Mouse (Mus musculus) left cerebral cortex, postnatal 36 days (tissue): ENCODE data around the gene Lamc2. TPM values are rescaled to one million over a fixed set of nuclear protein-coding genes. Genes with fewer than 3 reads are reported as not detected.

Experiments used
- DNase-seq, 2 experiments: peaks; one replicate each; pipeline ENCODE4 v3.0.0; 2021 to 2022; ENCODE audit warnings: low spot score in 2 of 2, mixed read lengths in 1 of 2
- intact Hi-C: fragments of 180-260 bp; cut with DNase I; formaldehyde crosslinking; loops from one replicate; pipeline ENCODE4 v1.15.1; 2025
- total RNA-seq, 2 experiments: library from RNA; stranded (reverse); gene quantifications; 2 replicates each; pipeline ENCODE4 v1.2.3; 2021

Gene Lamc2
- total RNA-seq, 2 experiments from 2014 or later, result 9.5 to 13.6 TPM

GRCm38 (mm10) chr1:153188081-153188480, 1.8 kb upstream of the Lamc2 start:
- DNase-seq, result no peak
- intact Hi-C loops, result no loop called here

GRCm38 (mm10) chr1:153180586-153181289, 5.5 kb downstream of the Lamc2 start:
- intact Hi-C loops, result loop anchor here (5.0 kb wide), 1 partner anchor 152 kb away; the partner anchor contains the start of gene Lamc1
- DNase-seq, result peak; percentile 69 to 73

- no peak for DNase-seq
- intact Hi-C loops, result loop anchor here (5.0 kb wide), 1 partner anchor 152 kb away; the partner anchor contains the start of gene Lamc1
Observed at GRCm38 (mm10) chr1:153180160-153180559, 6.1 kb downstream of the Lamc2 start.

- intact Hi-C loops, result no loop called here
- DNase-seq, result no peak
Observed at GRCm38 (mm10) chr1:153174801-153175200, 11.4 kb downstream of the Lamc2 start.

GRCm38 (mm10) chr1:153173276-153173675, 13.0 kb downstream of the Lamc2 start:
- intact Hi-C loops, result no loop called here
- no peak for DNase-seq

- DNase-seq, result no peak
- intact Hi-C loops, result no loop called here
Observed at GRCm38 (mm10) chr1:153172291-153172731, 13.9 kb downstream of the Lamc2 start.

- intact Hi-C loops, result no loop called here
- DNase-seq, result no peak
Observed at GRCm38 (mm10) chr1:153171011-153171410, 15.2 kb downstream of the Lamc2 start.

GRCm38 (mm10) chr1:153168293-153168692, 18.0 kb downstream of the Lamc2 start:
- DNase-seq, result no peak
- intact Hi-C loops, result no loop called here

- intact Hi-C loops, result no loop called here
- no peak for DNase-seq
Observed at GRCm38 (mm10) chr1:153163831-153164230, 22.4 kb downstream of the Lamc2 start.

- intact Hi-C loops, result no loop called here
Observed at GRCm38 (mm10) chr1:153159137-153159536, 27.1 kb downstream of the Lamc2 start.

GRCm38 (mm10) chr1:153157021-153157623, 29.1 kb downstream of the Lamc2 start:
- intact Hi-C loops, result no loop called here
- no peak for DNase-seq

More at GRCm38 (mm10) chr1:153159137-153159536, 27.1 kb downstream of the Lamc2 start:
- no peak for DNase-seq

GRCm38 (mm10) chr1:153155364-153155763, 30.9 kb downstream of the Lamc2 start:
- intact Hi-C loops, result no loop called here
- DNase-seq, result no peak

- no peak for DNase-seq
- intact Hi-C loops, result no loop called here
Observed at GRCm38 (mm10) chr1:153153619-153154137, 32.6 kb downstream of the Lamc2 start.

- intact Hi-C loops, result no loop called here
- DNase-seq, result no peak
Observed at GRCm38 (mm10) chr1:153152594-153152993, 33.7 kb downstream of the Lamc2 start.

- intact Hi-C loops, result no loop called here
- no peak for DNase-seq
Observed at GRCm38 (mm10) chr1:153145791-153146190, 40.5 kb downstream of the Lamc2 start.

- no peak for DNase-seq
- intact Hi-C loops, result no loop called here
Observed at GRCm38 (mm10) chr1:153144021-153144420, 42.2 kb downstream of the Lamc2 start.

GRCm38 (mm10) chr1:153140747-153141228, 45.5 kb downstream of the Lamc2 start:
- intact Hi-C loops, result no loop called here
- no peak for DNase-seq

- DNase-seq, result no peak
- intact Hi-C loops, result no loop called here
Observed at GRCm38 (mm10) chr1:153140265-153140664, 46.0 kb downstream of the Lamc2 start.

- DNase-seq, result no peak
- intact Hi-C loops, result loop anchor here (10.0 kb wide), 1 partner anchor 85 kb away; no protein-coding TSS in a partner anchor
Observed at GRCm38 (mm10) chr1:153139635-153140034, 46.6 kb downstream of the Lamc2 start.

- DNase-seq, result no peak
- intact Hi-C loops, result loop anchor here (10.0 kb wide), 1 partner anchor 86 kb away; no protein-coding TSS in a partner anchor
Observed at GRCm38 (mm10) chr1:153138486-153138885, 47.8 kb downstream of the Lamc2 start.
